In genomic region chr1:59152346-59152745, GRCm38 (mm10) we compare ENCODE assay signal across 32 mouse cellular contexts. TPM values are rescaled to one million over a fixed set of nuclear protein-coding genes. Genes with fewer than 3 reads are reported as not detected.
DNase-seq lines count a peak whose midpoint lies in the region; ATAC-seq and TF ChIP-seq lines count a peak whose summit lies in the region.
"Had no signal": no experiment of that assay in that cellular context is flagged by ENCODE, and none has a peak within 500 bp of the region (broad histone marks: within the 10 kb centered on the region; RNA-seq: fewer than 3 reads in every experiment).

No protein-coding gene starts in this region.

- H3K4me2 ChIP-seq in stomach, postnatal 0 days (replicated peaks; ENCODE audit: low read depth), result no peak overlapping the region
- H3K4me2 ChIP-seq: embryonic facial prominence, embryonic 13.5 days; embryonic facial prominence, embryonic 15.5 days; forebrain, embryonic 12.5 days had no signal

- H3K27ac ChIP-seq in stomach, postnatal 0 days (replicated peaks), result no peak overlapping the region
- H3K27ac ChIP-seq: embryonic facial prominence, embryonic 13.5 days; embryonic facial prominence, embryonic 15.5 days; forebrain, embryonic 10.5 days; forebrain, embryonic 12.5 days had no signal

- no peak for ATAC-seq in stomach, postnatal 0 days (ENCODE audit: low FRiP score, low TSS enrichment)
- ATAC-seq: activated CD4-positive, CD25-positive, alpha-beta regulatory T cell, adult 4 months; CD4-positive, CD25-positive, alpha-beta regulatory T cell, adult 4 months; forebrain, embryonic 14.5 days; forebrain, embryonic 16.5 days; Patski had no signal

- peak; percentile 31 for DNase-seq in heart, adult 11 months
- DNase-seq in heart, adult 8-10 months (ENCODE audit: low spot score), result no peak
- peak; percentile 71 for DNase-seq in kidney, adult 9 months
- DNase-seq in kidney, adult 18-20 months, result no peak
- DNase-seq in adipocyte (ENCODE audit: low spot score), result peak; percentile 5
- DNase-seq in stomach, postnatal 0 days (ENCODE audit: low spot score), result no peak
- DNase-seq: adrenal gland, adult 2 months; adrenal gland, postnatal 25 days; B cell, adult 2 months; cerebellum, adult 11 months; cerebellum, adult 18-20 months; cerebellum, adult 8-10 months; cerebellum, adult 9-11 months; cerebellum, postnatal 14 days; cerebellum, postnatal 36 days; embryo, embryonic 11 days had no signal

- H3K4me3 ChIP-seq in stomach, postnatal 0 days (ENCODE audit: low read depth, low read length), result no peak overlapping the region
- H3K4me3 ChIP-seq: embryonic facial prominence, embryonic 13.5 days; embryonic facial prominence, embryonic 15.5 days; erythroblast, embryonic 14.5 days; forebrain, embryonic 10.5 days; forebrain, embryonic 12.5 days had no signal

- no peak overlapping the region for H3K9ac ChIP-seq in stomach, postnatal 0 days (ENCODE audit: low read length)
- H3K9ac ChIP-seq: embryonic facial prominence, embryonic 13.5 days; embryonic facial prominence, embryonic 15.5 days; forebrain, embryonic 12.5 days had no signal

- H3K9me3 ChIP-seq in stomach, postnatal 0 days (ENCODE audit: control insufficient read depth, low read length), result no peaks in the 10 kb centered on the region
- H3K9me3 ChIP-seq: embryonic facial prominence, embryonic 13.5 days; embryonic facial prominence, embryonic 15.5 days; forebrain, embryonic 10.5 days; forebrain, embryonic 12.5 days; G1E had no signal

- no peaks in the 10 kb centered on the region for H3K4me1 ChIP-seq in stomach, postnatal 0 days (replicated peaks; ENCODE audit: control insufficient read depth, insufficient read depth)
- H3K4me1 ChIP-seq: embryonic facial prominence, embryonic 13.5 days; embryonic facial prominence, embryonic 15.5 days; forebrain, embryonic 10.5 days; forebrain, embryonic 12.5 days had no signal

- H3K36me3 ChIP-seq in stomach, postnatal 0 days (ENCODE audit: control insufficient read depth, insufficient read depth, low read length), result no peaks in the 10 kb centered on the region
- H3K36me3 ChIP-seq: embryonic facial prominence, embryonic 13.5 days; embryonic facial prominence, embryonic 15.5 days; forebrain, embryonic 10.5 days; forebrain, embryonic 12.5 days; G1E had no signal

- WGBS in stomach, postnatal 0 days, result 77% methylated on average over 4 of the region's 4 CpGs

- TF ChIP-seq CTCF in stomach, postnatal 0 days (IDR thresholded peaks at IDR 0.05; ENCODE audit: low read depth), result no peak

- TF ChIP-seq EP300 in stomach, postnatal 0 days (optimal IDR thresholded peaks at IDR 0.05), result no peak

- H3K27me3 ChIP-seq in stomach, postnatal 0 days (ENCODE audit: control insufficient read depth, insufficient read depth, low read length), result no peaks in the 10 kb centered on the region
- H3K27me3 ChIP-seq: CH12.LX; embryonic facial prominence, embryonic 13.5 days; embryonic facial prominence, embryonic 15.5 days; forebrain, embryonic 12.5 days; Patski had no signal

RNA-seq across cellular contexts. Expression of gene Mpp4, which starts 10.8 kb away (rescaled TPM):
- under 1 TPM in 1 of 4 experiments, not detected in 3; 0.09 TPM for total RNA-seq in heart, adult 8-10 months (2022)
- polyA plus RNA-seq in stomach, postnatal 0 days (2015; fragmentation: Nextera tagmentation; extraction: Ambion mirVana), result 0.12 and 0.13 TPM in 2 replicates
- total RNA-seq: adrenal gland, postnatal 25 days had no signal
- polyA plus RNA-seq: CD4-positive, CD25-positive, alpha-beta regulatory T cell, adult 4 months had no signal

RNA-seq across cellular contexts. Expression of gene Tmem237, which starts 32.1 kb away (rescaled TPM):
- 1 to 10 TPM; 2.3 to 4.8 (median 2.4) TPM for total RNA-seq in heart, adult 8-10 months (2022)
- 16.4 and 18.3 TPM in 2 replicates for polyA plus RNA-seq in stomach, postnatal 0 days (2015; fragmentation: Nextera tagmentation; extraction: Ambion mirVana)

RNA-seq across cellular contexts. Expression of gene C2cd6, which starts 57.6 kb away (rescaled TPM):
- not detected for total RNA-seq in heart, adult 8-10 months (2022)
- polyA plus RNA-seq in stomach, postnatal 0 days (2015; fragmentation: Nextera tagmentation; extraction: Ambion mirVana), result 0.12 TPM in 1 of 2 replicates, not detected in the other
- total RNA-seq: adrenal gland, adult 2 months; adrenal gland, postnatal 10 days; adrenal gland, postnatal 25 days; adrenal gland, postnatal 4 days; CH12.LX; common myeloid progenitor, adult 5-6 weeks; G1E had no signal
- polyA plus RNA-seq: adrenal gland, adult 2 months; embryonic facial prominence, embryonic 11.5 days; embryonic facial prominence, embryonic 13.5 days; embryonic facial prominence, embryonic 15.5 days; erythroblast, embryonic 14.5 days; forebrain, embryonic 16.5 days; G1E; Patski had no signal

Comparison
In these comparisons a context has a peak if more than half of its experiments do, and no peak if none do; other contexts are left out.
1. DNase-seq: peak in heart, adult 11 months (single experiment), kidney, adult 9 months (single experiment) and adipocyte (single experiment); none in heart, adult 8-10 months (single experiment), kidney, adult 18-20 months (single experiment) and stomach, postnatal 0 days (single experiment).